Comparison of ENCODE assay signal across 25 mouse cellular contexts in genomic region chr6:24416056-24416455, GRCm38 (mm10).
DNase-seq lines count a peak whose midpoint lies in the region.
"Had no signal": no experiment of that assay in that cellular context is flagged by ENCODE, and none has a peak within 500 bp of the region (broad histone marks: within the 10 kb centered on the region; RNA-seq: fewer than 3 reads in every experiment).

No protein-coding gene starts in this region.

- H3K9me3 ChIP-seq in forebrain, embryonic 10.5 days: no peaks in the 10 kb centered on the region
- H3K9me3 ChIP-seq: embryonic facial prominence, embryonic 13.5 days; heart, embryonic 10.5 days; heart, embryonic 15.5 days; hindbrain, embryonic 12.5 days; limb, embryonic 12.5 days; liver, embryonic 15.5 days; midbrain, embryonic 10.5 days; midbrain, embryonic 15.5 days; neural tube, embryonic 15.5 days had no signal

- no peaks in the 10 kb centered on the region for H3K36me3 ChIP-seq in forebrain, embryonic 10.5 days (replicated peaks)
- H3K36me3 ChIP-seq: embryonic facial prominence, embryonic 13.5 days; heart, embryonic 10.5 days; heart, embryonic 15.5 days; hindbrain, embryonic 12.5 days; limb, embryonic 12.5 days; liver, embryonic 15.5 days; midbrain, embryonic 10.5 days; midbrain, embryonic 15.5 days; neural tube, embryonic 15.5 days had no signal

- 95% methylated on average over 11 of the region's 11 CpGs for WGBS in forebrain, embryonic 10.5 days

- no peaks in the 10 kb centered on the region for H3K4me1 ChIP-seq in forebrain, embryonic 10.5 days
- H3K4me1 ChIP-seq: embryonic facial prominence, embryonic 13.5 days; heart, embryonic 10.5 days; heart, embryonic 15.5 days; hindbrain, embryonic 12.5 days; limb, embryonic 12.5 days; liver, embryonic 15.5 days; midbrain, embryonic 10.5 days; midbrain, embryonic 15.5 days; neural tube, embryonic 15.5 days had no signal

- H3K27ac ChIP-seq in forebrain, embryonic 10.5 days: no peak overlapping the region
- H3K27ac ChIP-seq: embryonic facial prominence, embryonic 13.5 days; heart, embryonic 10.5 days; heart, embryonic 15.5 days; hindbrain, embryonic 12.5 days; limb, embryonic 12.5 days; liver, embryonic 15.5 days; midbrain, embryonic 10.5 days; midbrain, embryonic 15.5 days; neural tube, embryonic 15.5 days had no signal

- H3K27me3 ChIP-seq in forebrain, embryonic 10.5 days (ENCODE audit: poor library complexity, severe bottlenecking): no peaks in the 10 kb centered on the region
- H3K27me3 ChIP-seq: embryonic facial prominence, embryonic 13.5 days; heart, embryonic 15.5 days; hindbrain, embryonic 12.5 days; limb, embryonic 12.5 days; liver, embryonic 15.5 days; midbrain, embryonic 15.5 days; neural tube, embryonic 15.5 days had no signal

- H3K4me3 ChIP-seq in forebrain, embryonic 10.5 days: no peak overlapping the region
- H3K4me3 ChIP-seq: embryonic facial prominence, embryonic 13.5 days; heart, embryonic 10.5 days; heart, embryonic 15.5 days; hindbrain, embryonic 12.5 days; limb, embryonic 12.5 days; liver, embryonic 15.5 days; midbrain, embryonic 10.5 days; midbrain, embryonic 15.5 days; neural tube, embryonic 15.5 days had no signal

- peak; percentile 36 to 57 for DNase-seq in frontal cortex, adult 2 months (ENCODE audit: extremely low spot score in 1 of 2, low spot score in 1 of 2)
- DNase-seq in frontal cortex, postnatal 14 days (ENCODE audit: low spot score in 2 of 2): no peak
- DNase-seq in right cerebral cortex, adult 2 months (ENCODE audit: low spot score in 2 of 2): peak; percentile 23 to 50
- DNase-seq in right cerebral cortex, postnatal 4 days: no peak
- DNase-seq in right cerebral cortex, postnatal 10 days (ENCODE audit: low spot score in 2 of 2): peak; percentile 22 to 47
- DNase-seq in forebrain, embryonic 10.5 days (ENCODE audit: extremely low spot score, low spot score): no peak
- no peak for DNase-seq in thymus, postnatal 10 days (ENCODE audit: low spot score in 2 of 2)
- DNase-seq: adrenal gland, postnatal 14 days; cerebellum, adult 11-12 months; cerebellum, adult 9-11 months; gastrocnemius, postnatal 14 days; heart, postnatal 36 days; kidney, adult 9 months; kidney, postnatal 10 days; lung, embryonic 14.5 days; lung, postnatal 14 days had no signal

Comparison
In these comparisons a context has a peak if more than half of its experiments do, and no peak if none do; other contexts are left out.
1. DNase-seq: peak in frontal cortex, adult 2 months (2 of 2), right cerebral cortex, adult 2 months (2 of 2) and right cerebral cortex, postnatal 10 days (2 of 2); none in frontal cortex, postnatal 14 days (0 of 2), right cerebral cortex, postnatal 4 days (single experiment), forebrain, embryonic 10.5 days (single experiment) and thymus, postnatal 10 days (0 of 2).